Mouse (Mus musculus) right cerebral cortex, adult 18-20 months (tissue): ENCODE results near the gene Pcx.

Experiments
- DNase-seq: peaks from one replicate; pipeline ENCODE4 v3.0.0; 2022; ENCODE audit warnings: mixed read lengths

The Pcx gene

GRCm38 (mm10) chr19:4590025-4590424, 79.8 kb downstream of the Pcx start:
- no peak for DNase-seq

- DNase-seq: no peak
Observed at GRCm38 (mm10) chr19:4593792-4594522, 83.7 kb downstream of the Pcx start.

GRCm38 (mm10) chr19:4596071-4596470, 85.8 kb downstream of the Pcx start:
- no peak for DNase-seq

- DNase-seq: no peak
Observed at GRCm38 (mm10) chr19:4602459-4602858, 92.2 kb downstream of the Pcx start.

GRCm38 (mm10) chr19:4603801-4604723, 93.8 kb downstream of the Pcx start:
- no peak for DNase-seq

- no peak for DNase-seq
Observed at GRCm38 (mm10) chr19:4605654-4606053, 95.4 kb downstream of the Pcx start.

GRCm38 (mm10) chr19:4607406-4607805, 97.1 kb downstream of the Pcx start:
- DNase-seq: no peak

GRCm38 (mm10) chr19:4608511-4608910, 98.2 kb downstream of the Pcx start:
- no peak for DNase-seq

GRCm38 (mm10) chr19:4610109-4610508, 99.8 kb downstream of the Pcx start:
- no peak for DNase-seq

- DNase-seq: no peak
Observed at GRCm38 (mm10) chr19:4612181-4612961, 102.1 kb downstream of the Pcx start.

- no peak for DNase-seq
Observed at GRCm38 (mm10) chr19:4613464-4614304, 103.4 kb downstream of the Pcx start.

- no peak for DNase-seq
Observed at GRCm38 (mm10) chr19:4614305-4615150, 104.3 kb downstream of the Pcx start.

- peak; percentile 94 for DNase-seq
Observed at GRCm38 (mm10) chr19:4615151-4616093, 105.2 kb downstream of the Pcx start, which contains the start of gene Lrfn4. Gene Lrfn4, minus strand, starts transcription at chr19:4615667.

GRCm38 (mm10) chr19:4616546-4616945, 106.3 kb downstream of the Pcx start:
- DNase-seq: no peak

- DNase-seq: no peak
Observed at GRCm38 (mm10) chr19:4618183-4618582, 107.9 kb downstream of the Pcx start.

GRCm38 (mm10) chr19:4619461-4619860, 109.2 kb downstream of the Pcx start:
- no peak for DNase-seq

- DNase-seq: no peak
Observed at GRCm38 (mm10) chr19:4620721-4621120, 110.4 kb downstream of the Pcx start.

- no peak for DNase-seq
Observed at GRCm38 (mm10) chr19:4622780-4623179, 112.5 kb downstream of the Pcx start.

- DNase-seq: no peak
Observed at GRCm38 (mm10) chr19:4623419-4623818, 113.1 kb downstream of the Pcx start.

GRCm38 (mm10) chr19:4624006-4624405, 113.7 kb downstream of the Pcx start:
- no peak for DNase-seq
